Mouse (Mus musculus): ENCODE measurements around the gene Tprn.

Gene Tprn

GRCm38 (mm10) chr2:25262291-25262767 lies at the start of gene Tprn:
Gene Tprn (plus strand): TSS chr2:25262618.
- peak; percentile 98 for DNase-seq

- no peak for DNase-seq
These were observed 49.1 kb upstream of the Tprn start for GRCm38 (mm10) chr2:25213266-25213865.

GRCm38 (mm10) chr2:25214444-25214843 lies 48.0 kb upstream of the Tprn start, which contains the start of gene Stpg3:
Gene Stpg3 (minus strand): TSS chr2:25214637.
- peak; percentile 68 for DNase-seq

GRCm38 (mm10) chr2:25217666-25218065 lies 44.8 kb upstream of the Tprn start:
- DNase-seq, result no peak

GRCm38 (mm10) chr2:25218445-25218844 lies 44.0 kb upstream of the Tprn start, which contains the start of gene Fam166a:
Gene Fam166a (plus strand): TSS chr2:25218745.
- DNase-seq, result no peak

- no peak for DNase-seq
These were observed 41.1 kb upstream of the Tprn start for GRCm38 (mm10) chr2:25221331-25221772.

GRCm38 (mm10) chr2:25223681-25224491 lies 38.5 kb upstream of the Tprn start:
- peak; percentile 85 for DNase-seq

GRCm38 (mm10) chr2:25224492-25224765 lies 38.0 kb upstream of the Tprn start, which contains the start of gene Tubb4b:
Gene Tubb4b (minus strand): TSS chr2:25224702.
- DNase-seq, result no peak

GRCm38 (mm10) chr2:25224766-25225752 lies 37.4 kb upstream of the Tprn start:
- peak; percentile 100 for DNase-seq

GRCm38 (mm10) chr2:25225811-25226379 lies 36.5 kb upstream of the Tprn start:
- DNase-seq, result no peak

GRCm38 (mm10) chr2:25226864-25227263 lies 35.6 kb upstream of the Tprn start:
- DNase-seq, result no peak

- DNase-seq, result no peak
These were observed 35.0 kb upstream of the Tprn start for GRCm38 (mm10) chr2:25227406-25227805.

- DNase-seq, result peak; percentile 94
These were observed 34.0 kb upstream of the Tprn start for GRCm38 (mm10) chr2:25228431-25228889.

- no peak for DNase-seq
These were observed 33.4 kb upstream of the Tprn start for GRCm38 (mm10) chr2:25228995-25229530.

- DNase-seq, result no peak
These were observed 32.8 kb upstream of the Tprn start for GRCm38 (mm10) chr2:25229582-25229981.

- no peak for DNase-seq
These were observed 31.8 kb upstream of the Tprn start for GRCm38 (mm10) chr2:25230581-25230980.

GRCm38 (mm10) chr2:25231038-25231437 lies 31.4 kb upstream of the Tprn start:
- DNase-seq, result no peak

GRCm38 (mm10) chr2:25233421-25233820 lies 29.0 kb upstream of the Tprn start:
- DNase-seq, result no peak

- peak; percentile 63 for DNase-seq
These were observed 28.4 kb upstream of the Tprn start, which contains the start of gene Slc34a3 for GRCm38 (mm10) chr2:25234050-25234449. Gene Slc34a3 (minus strand): TSS chr2:25234364.

GRCm38 (mm10) chr2:25234551-25235220 lies 27.7 kb upstream of the Tprn start:
- DNase-seq, result peak; percentile 78

- DNase-seq, result no peak
These were observed 25.8 kb upstream of the Tprn start, which contains the start of gene Rnf224 for GRCm38 (mm10) chr2:25236614-25237013. Gene Rnf224 (minus strand): TSS chr2:25236787.
